Comparison of ENCODE assay signal across 8 mouse cellular contexts in genomic region chr13:28417929-28418881, GRCm38 (mm10).
DNase-seq lines count a peak whose midpoint lies in the region; ATAC-seq lines count a peak whose summit lies in the region.

No protein-coding gene starts in this region.

- ATAC-seq in inflammation-experienced regulatory T-cells, adult 6 months: peak; percentile 10

- peak overlapping the region; percentile 77 for H3K27ac ChIP-seq in macrophage

- 21% methylated on average over 11 of the region's 11 CpGs for WGBS in macrophage (ENCODE audit: missing documents)

- H3K4me3 ChIP-seq in macrophage (ENCODE audit: inconsistent target): no peak overlapping the region; the same call in 1 of the 2 replicates

- H3K79me2 ChIP-seq in macrophage (ENCODE audit: inconsistent target): no peaks in the 10 kb centered on the region; the same call in 1 of the 2 replicates

- H3K36me3 ChIP-seq in macrophage (ENCODE audit: inconsistent target): no peaks in the 10 kb centered on the region

- DNase-seq in adrenal gland, postnatal 10 days: peak; percentile 51
- DNase-seq in embryo, embryonic 11.5 days (ENCODE audit: low read depth, low spot score): peak; percentile 64
- DNase-seq in gastrocnemius, postnatal 4 days (ENCODE audit: low spot score in 2 of 2): peak; percentile 40 to 81
- DNase-seq in left cerebral cortex, adult 9 months (ENCODE audit: low spot score in 2 of 2): peak; percentile 27 to 50
- peak; percentile 39 for DNase-seq in retina, postnatal 7 days (ENCODE audit: low read depth, low spot score)
- DNase-seq in urinary bladder, postnatal 25 days (ENCODE audit: low spot score): no peak
